Mouse (Mus musculus) embryonic facial prominence, embryonic 14.5 days (tissue): ENCODE results near the gene Gpx1. TPM values are rescaled to one million over a fixed set of nuclear protein-coding genes. Genes with fewer than 3 reads are reported as not detected.

Experiments
- ATAC-seq: fragments of 200-750 bp; cut with Nextera tagmentation; 2 replicates; pipeline ENCODE4 v1.8.0; 2017; ENCODE audit warnings: low read depth, moderate number of reproducible peaks, moderate TSS enrichment
- DNase-seq: peaks from one replicate; pipeline ENCODE4 v3.0.0-alpha.2; 2015; ENCODE audit warnings: low spot score
- H3K27ac ChIP-seq: fragments of 300-500 bp; sonication (generic); replicated peaks from 2 replicates; pipeline ENCODE4 v1.5.1; 2014; ENCODE audit warnings: low read depth, mild to moderate bottlenecking, low read length, moderate library complexity
- H3K27me3 ChIP-seq: fragments of 300-500 bp; sonication (generic); replicated peaks from 2 replicates; pipeline ENCODE4 v1.6.1; 2014; ENCODE audit warnings: low read length; ENCODE audit not compliant: control insufficient read depth, insufficient read depth
- H3K36me3 ChIP-seq: fragments of 300-500 bp; sonication (generic); 2 replicates; pipeline ENCODE4 v1.6.1; 2014; ENCODE audit warnings: low read length, mixed read lengths; ENCODE audit not compliant: control insufficient read depth, insufficient read depth
- H3K4me1 ChIP-seq: fragments of 300-500 bp; sonication (generic); 2 replicates; pipeline ENCODE4 v1.6.1; 2014; ENCODE audit warnings: antibody characterized with exemption, low read length; ENCODE audit not compliant: control insufficient read depth, insufficient read depth
- H3K4me2 ChIP-seq: fragments of 300-500 bp; sonication (generic); 2 replicates; pipeline ENCODE4 v1.6.1; 2014; ENCODE audit warnings: low read depth, mild to moderate bottlenecking, low read length, moderate library complexity, mixed read lengths
- H3K4me3 ChIP-seq: fragments of 300-500 bp; sonication (generic); 2 replicates; pipeline ENCODE4 v1.5.1; 2014; ENCODE audit warnings: low read depth, mild to moderate bottlenecking, low read length
- H3K9ac ChIP-seq: fragments of 300-500 bp; sonication (generic); 2 replicates; pipeline ENCODE4 v1.6.1; 2014; ENCODE audit warnings: low read depth, mild to moderate bottlenecking, low read length, moderate library complexity, mixed read lengths
- H3K9me3 ChIP-seq: fragments of 300-500 bp; sonication (generic); 2 replicates; pipeline ENCODE4 v1.6.1; 2016; ENCODE audit warnings: low read length; ENCODE audit not compliant: control insufficient read depth
- WGBS: fragments of 180-500 bp; shearing (Covaris S2); extraction: QIAGEN DNeasy Blood & Tissue Kit; methylation state at CpG from one replicate; pipeline ENCODE4 v1.1.7; 2014; 5-methylcytosine and 5-hydroxymethylcytosine counted together
- polyA plus RNA-seq: library from polyadenylated mRNA; unstranded; fragments of >200 nt; fragmentation: Nextera tagmentation; extraction: Ambion mirVana; gene quantifications from 2 replicates; pipeline ENCODE4 v1.2.1, GENCODE M21; 2014

Gpx1 gene
- 671 and 689 TPM in 2 replicates for polyA plus RNA-seq

GRCm38 (mm10) chr9:108338886-108339781 lies at the start of gene Gpx1:
Gene Gpx1, plus strand, starts transcription at chr9:108338903.
- Histone ChIP-seq H3K27ac (peak within 1 kb of the TSS; percentile 95), H3K4me2 (peak within 1 kb of the TSS; percentile 80), H3K36me3 (peaks cover 30% of the 10 kb centered on the region), H3K4me1 (peaks cover 10% of the 10 kb centered on the region), H3K27me3 (no peaks in the 10 kb centered on the region), H3K9ac (peak within 1 kb of the TSS; percentile 94), H3K9me3 (no peaks in the 10 kb centered on the region), H3K4me3 (peak within 1 kb of the TSS; percentile 81)
- ATAC-seq, result peak; percentile 95
- 0% methylated on average over 40 of the region's 49 CpGs for WGBS
- DNase-seq, result peak; percentile 99

GRCm38 (mm10) chr9:108289347-108289746 lies 49.4 kb upstream of the Gpx1 start:
- no peak for DNase-seq
- Histone ChIP-seq H3K4me1 (peaks cover 7% of the 10 kb centered on the region), H3K9me3 (no peaks in the 10 kb centered on the region), H3K36me3 (peaks cover 6% of the 10 kb centered on the region; the same call in 1 of the 2 replicates), H3K27me3 (no peaks in the 10 kb centered on the region), H3K4me3 (peak overlapping the region; percentile 67; the same call in 1 of the 2 replicates), H3K9ac (peak overlapping the region; percentile 68; the same call in 1 of the 2 replicates), H3K27ac (no peak overlapping the region), H3K4me2 (peak overlapping the region; percentile 77)
- no peak for ATAC-seq
- WGBS, result 58% methylated on average over 2 of the region's 2 CpGs

- WGBS, result 1% methylated on average over 32 of the region's 32 CpGs
- H3K4me3 ChIP-seq, result peak within 1 kb of the TSS; percentile 67
- peaks cover 13% of the 10 kb centered on the region; the same call in 1 of the 2 replicates for H3K36me3 ChIP-seq
- no peaks in the 10 kb centered on the region for H3K9me3 ChIP-seq
- peak within 1 kb of the TSS; percentile 68 for H3K9ac ChIP-seq
- peaks cover 7% of the 10 kb centered on the region for H3K4me1 ChIP-seq
- peak within 1 kb of the TSS; percentile 88 for H3K27ac ChIP-seq
- DNase-seq (peak; percentile 99), ATAC-seq (peak; percentile 99)
- H3K4me2 ChIP-seq, result peak within 1 kb of the TSS; percentile 77
- no peaks in the 10 kb centered on the region for H3K27me3 ChIP-seq
Measured at GRCm38 (mm10) chr9:108290016-108290750, 48.5 kb upstream of the Gpx1 start, which contains the start of gene Nicn1. Gene Nicn1, plus strand, starts transcription at chr9:108290429.

GRCm38 (mm10) chr9:108290773-108291172 lies 47.9 kb upstream of the Gpx1 start:
- no peak for ATAC-seq
- Histone ChIP-seq H3K36me3 (peaks cover 13% of the 10 kb centered on the region; the same call in 1 of the 2 replicates), H3K9me3 (no peaks in the 10 kb centered on the region), H3K27ac (no peak overlapping the region; the same call in 1 of the 2 replicates), H3K27me3 (no peaks in the 10 kb centered on the region), H3K9ac (peak overlapping the region; percentile 66), H3K4me2 (peak overlapping the region; percentile 77), H3K4me1 (peaks cover 7% of the 10 kb centered on the region), H3K4me3 (peak overlapping the region; percentile 67)
- 47% methylated on average over 6 of the region's 6 CpGs for WGBS
- DNase-seq, result no peak

- H3K4me2 ChIP-seq, result peak within 1 kb of the TSS; percentile 33; the same call in 1 of the 2 replicates
- H3K9me3 ChIP-seq, result no peaks in the 10 kb centered on the region
- no peaks in the 10 kb centered on the region for H3K4me1 ChIP-seq
- WGBS, result 20% methylated on average over 18 of the region's 18 CpGs
- H3K36me3 ChIP-seq, result peaks cover 23% of the 10 kb centered on the region; the same call in 1 of the 2 replicates
- no peak within 1 kb of the TSS; the same call in 1 of the 2 replicates for H3K27ac ChIP-seq
- DNase-seq, result peak; percentile 70
- H3K4me3 ChIP-seq, result peak within 1 kb of the TSS; percentile 19
- no peak within 1 kb of the TSS for H3K9ac ChIP-seq
- H3K27me3 ChIP-seq, result no peaks in the 10 kb centered on the region
- ATAC-seq, result peak; percentile 84
Measured at GRCm38 (mm10) chr9:108296453-108297355, 42.0 kb upstream of the Gpx1 start, which contains the start of gene Amt. Gene Amt, plus strand, starts transcription at chr9:108296853.

GRCm38 (mm10) chr9:108301853-108302252 lies 36.9 kb upstream of the Gpx1 start:
- DNase-seq, result no peak
- Histone ChIP-seq H3K4me1 (peaks cover 5% of the 10 kb centered on the region), H3K9me3 (no peaks in the 10 kb centered on the region), H3K4me3 (no peak overlapping the region), H3K27me3 (no peaks in the 10 kb centered on the region), H3K4me2 (no peak overlapping the region), H3K36me3 (peaks cover 25% of the 10 kb centered on the region), H3K27ac (no peak overlapping the region), H3K9ac (no peak overlapping the region)
- 88% methylated on average over 3 of the region's 3 CpGs for WGBS
- no peak for ATAC-seq

- Histone ChIP-seq H3K9me3 (no peaks in the 10 kb centered on the region), H3K4me2 (peak overlapping the region; percentile 86), H3K9ac (peak overlapping the region; percentile 90), H3K27me3 (no peaks in the 10 kb centered on the region), H3K36me3 (peaks cover 19% of the 10 kb centered on the region), H3K4me1 (peaks cover 27% of the 10 kb centered on the region), H3K27ac (no peak overlapping the region), H3K4me3 (peak overlapping the region; percentile 95)
- no peak for DNase-seq
- no peak for ATAC-seq
- WGBS, result 88% methylated on average over 4 of the region's 4 CpGs
Measured at GRCm38 (mm10) chr9:108304716-108305115, 34.0 kb upstream of the Gpx1 start.
